Mouse (Mus musculus) midbrain, postnatal 0 days (tissue): ENCODE measurements around the gene Kcnq1. TPM values are rescaled to one million over a fixed set of nuclear protein-coding genes. Genes with fewer than 3 reads are reported as not detected.

Experiments
- ATAC-seq: fragments of 200-750 bp; cut with Nextera tagmentation; 2 replicates; pipeline ENCODE4 v1.8.0; 2017; ENCODE audit warnings: moderate number of reproducible peaks, mild to moderate bottlenecking, moderate TSS enrichment, moderate library complexity; ENCODE audit not compliant: low FRiP score
- DNase-seq: peaks from one replicate; pipeline ENCODE4 v3.0.0-alpha.2; 2015; ENCODE audit warnings: low spot score
- H3K27ac ChIP-seq: fragments of 300-500 bp; sonication (generic); 2 replicates; pipeline ENCODE4 v1.5.1; 2014; ENCODE audit warnings: low read depth, mild to moderate bottlenecking, low read length, mixed read lengths
- H3K27me3 ChIP-seq: fragments of 300-500 bp; sonication (generic); 2 replicates; pipeline ENCODE4 v1.6.1; 2014; ENCODE audit warnings: low read length, control low read depth, mixed read lengths; ENCODE audit not compliant: insufficient read depth
- H3K36me3 ChIP-seq: fragments of 300-500 bp; sonication (generic); 2 replicates; pipeline ENCODE4 v1.6.1; 2014; ENCODE audit warnings: low read length, control low read depth, mixed read lengths; ENCODE audit not compliant: insufficient read depth
- H3K4me1 ChIP-seq: fragments of 300-500 bp; sonication (generic); 2 replicates; pipeline ENCODE4 v1.6.1; 2014; ENCODE audit warnings: mild to moderate bottlenecking, control low read depth, antibody characterized with exemption, low read length, mixed read lengths; ENCODE audit not compliant: insufficient read depth
- H3K4me2 ChIP-seq: fragments of 300-500 bp; sonication (generic); 2 replicates; pipeline ENCODE4 v1.6.1; 2014; ENCODE audit warnings: low read depth, mild to moderate bottlenecking, low read length, mixed read lengths; ENCODE audit not compliant: poor library complexity, severe bottlenecking
- H3K4me3 ChIP-seq: fragments of 300-500 bp; sonication (generic); 2 replicates; pipeline ENCODE4 v1.5.1; 2014; ENCODE audit warnings: low read depth, mild to moderate bottlenecking, low read length, moderate library complexity
- H3K9ac ChIP-seq: fragments of 300-500 bp; sonication (generic); replicated peaks from 2 replicates; pipeline ENCODE4 v1.6.1; 2014; ENCODE audit warnings: mild to moderate bottlenecking, low read length, moderate library complexity, mixed read lengths; ENCODE audit not compliant: poor library complexity, severe bottlenecking
- H3K9me3 ChIP-seq: fragments of 300-500 bp; sonication (generic); 2 replicates; pipeline ENCODE4 v1.6.1; 2016; ENCODE audit warnings: low read length, control low read depth
- CTCF ChIP-seq: IDR thresholded peaks from 2 replicates; pipeline ENCODE4 v1.5.1; 2016; ENCODE audit warnings: antibody characterized with exemption, mild to moderate bottlenecking
- WGBS: fragments of 180-500 bp; shearing (Covaris S2); extraction: QIAGEN DNeasy Blood & Tissue Kit; methylation state at CpG from one replicate; pipeline ENCODE4 v1.1.7; 2014; 5-methylcytosine and 5-hydroxymethylcytosine counted together
- polyA plus RNA-seq: library from polyadenylated mRNA; unstranded; fragments of >200 nt; fragmentation: Nextera tagmentation; extraction: Ambion mirVana; gene quantifications from 2 replicates; pipeline ENCODE4 v1.2.1, GENCODE M21; 2015
- total RNA-seq: library from RNA; depleted of rRNA; stranded (reverse); fragments of >200 nt; gene quantifications from 2 replicates; pipeline ENCODE4 v1.2.3, GENCODE M21; 2014

Kcnq1 gene
- total and polyA plus RNA-seq, 2 experiments from 2014 or later: 0.44 to 1.2 TPM

DNA sequence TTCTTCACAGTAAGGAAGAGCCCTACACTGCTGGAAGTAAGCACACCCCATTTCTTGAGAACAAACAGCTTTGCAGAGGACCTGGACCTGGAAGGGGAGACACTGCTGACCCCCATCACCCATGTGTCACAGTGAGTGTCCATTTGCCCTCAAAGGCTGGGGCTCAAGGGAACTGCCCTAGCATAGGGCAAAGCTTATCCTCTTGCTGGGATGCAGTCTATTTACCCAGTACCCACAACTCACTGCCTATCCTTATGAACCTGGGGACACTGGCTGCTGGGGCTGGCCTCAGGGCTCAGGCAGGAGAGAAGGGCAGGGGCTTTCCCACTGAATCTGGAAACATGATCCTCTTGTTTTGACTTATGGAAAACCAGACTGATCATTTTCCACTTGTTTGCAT lies 155.1 kb downstream of the Kcnq1 start:
- H3K27ac ChIP-seq: no peak overlapping the region
- no peak for TF ChIP-seq CTCF
- no peaks in the 10 kb centered on the region for H3K27me3 ChIP-seq
- no peaks in the 10 kb centered on the region for H3K9me3 ChIP-seq
- H3K4me1 ChIP-seq: no peaks in the 10 kb centered on the region
- H3K4me2 ChIP-seq: no peak overlapping the region
- no peaks in the 10 kb centered on the region for H3K36me3 ChIP-seq
- H3K4me3 ChIP-seq: no peak overlapping the region
- H3K9ac ChIP-seq: no peak overlapping the region
- ATAC-seq (no peak), DNase-seq (no peak)

GRCm38 (mm10) chr7:143263557-143263956 lies 157.4 kb downstream of the Kcnq1 start:
- no peak for TF ChIP-seq CTCF
- no peaks in the 10 kb centered on the region for H3K27me3 ChIP-seq
- DNase-seq (no peak), ATAC-seq (no peak)
- no peak overlapping the region for H3K27ac ChIP-seq
- H3K9me3 ChIP-seq: no peaks in the 10 kb centered on the region
- no peaks in the 10 kb centered on the region for H3K4me1 ChIP-seq
- H3K4me3 ChIP-seq: no peak overlapping the region
- no peaks in the 10 kb centered on the region for H3K36me3 ChIP-seq
- 81% methylated on average over 3 of the region's 3 CpGs for WGBS
- no peak overlapping the region for H3K4me2 ChIP-seq
- H3K9ac ChIP-seq: no peak overlapping the region

- ATAC-seq: no peak
- no peak overlapping the region for H3K27ac ChIP-seq
- no peak overlapping the region for H3K4me3 ChIP-seq
- no peak for TF ChIP-seq CTCF
- no peaks in the 10 kb centered on the region for H3K9me3 ChIP-seq
- WGBS: 86% methylated on average over 4 of the region's 4 CpGs
- no peak overlapping the region for H3K9ac ChIP-seq
- no peaks in the 10 kb centered on the region for H3K36me3 ChIP-seq
- no peaks in the 10 kb centered on the region for H3K4me1 ChIP-seq
- H3K27me3 ChIP-seq: no peaks in the 10 kb centered on the region
- no peak for DNase-seq
- no peak overlapping the region for H3K4me2 ChIP-seq
These were observed 157.8 kb downstream of the Kcnq1 start for GRCm38 (mm10) chr7:143263966-143264365.

- no peak for TF ChIP-seq CTCF
- Histone ChIP-seq H3K27me3 (no peaks in the 10 kb centered on the region), H3K4me3 (no peak overlapping the region), H3K4me1 (no peaks in the 10 kb centered on the region), H3K9ac (no peak overlapping the region), H3K27ac (no peak overlapping the region), H3K36me3 (no peaks in the 10 kb centered on the region), H3K4me2 (no peak overlapping the region), H3K9me3 (no peaks in the 10 kb centered on the region)
- ATAC-seq (no peak), DNase-seq (no peak)
- 80% methylated on average over 11 of the region's 11 CpGs for WGBS
These were observed 159.2 kb downstream of the Kcnq1 start for GRCm38 (mm10) chr7:143265386-143265785.

DNA sequence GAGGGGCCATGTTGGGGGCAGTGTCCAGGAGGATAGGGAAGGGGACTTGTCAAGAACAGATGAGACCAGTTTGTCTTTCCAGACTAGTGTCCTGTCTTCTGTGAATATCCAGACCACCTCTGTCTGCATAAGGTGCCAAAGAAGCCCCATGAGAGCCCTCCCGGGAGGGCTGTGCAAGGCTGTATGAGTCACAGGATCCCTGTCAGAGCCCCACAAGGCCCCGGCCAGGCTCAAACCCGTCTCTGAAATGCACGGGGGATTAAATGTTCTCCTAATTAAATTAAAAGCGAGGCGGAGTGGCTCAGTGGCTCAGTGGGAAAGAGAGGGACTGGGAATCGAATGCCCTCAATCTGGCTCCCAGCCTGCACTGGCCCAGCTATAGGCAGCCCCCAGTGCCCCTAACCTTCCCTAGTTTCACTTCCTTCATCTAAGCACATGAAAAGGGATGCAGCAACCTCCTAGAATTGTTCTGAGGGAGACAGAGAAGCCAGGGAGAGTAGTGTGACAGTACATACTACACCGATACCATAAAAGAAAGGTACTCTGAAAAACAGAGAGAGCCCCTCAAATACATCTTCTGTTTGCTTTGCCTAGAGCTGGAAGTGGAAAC lies 159.8 kb downstream of the Kcnq1 start:
- DNase-seq (no peak), ATAC-seq (no peak)
- Histone ChIP-seq H3K4me3 (no peak overlapping the region), H3K4me1 (no peaks in the 10 kb centered on the region), H3K4me2 (no peak overlapping the region), H3K27ac (no peak overlapping the region), H3K36me3 (no peaks in the 10 kb centered on the region), H3K27me3 (no peaks in the 10 kb centered on the region), H3K9me3 (no peaks in the 10 kb centered on the region), H3K9ac (no peak overlapping the region)
- no peak for TF ChIP-seq CTCF
- WGBS: 41% methylated on average over 8 of the region's 8 CpGs

DNA sequence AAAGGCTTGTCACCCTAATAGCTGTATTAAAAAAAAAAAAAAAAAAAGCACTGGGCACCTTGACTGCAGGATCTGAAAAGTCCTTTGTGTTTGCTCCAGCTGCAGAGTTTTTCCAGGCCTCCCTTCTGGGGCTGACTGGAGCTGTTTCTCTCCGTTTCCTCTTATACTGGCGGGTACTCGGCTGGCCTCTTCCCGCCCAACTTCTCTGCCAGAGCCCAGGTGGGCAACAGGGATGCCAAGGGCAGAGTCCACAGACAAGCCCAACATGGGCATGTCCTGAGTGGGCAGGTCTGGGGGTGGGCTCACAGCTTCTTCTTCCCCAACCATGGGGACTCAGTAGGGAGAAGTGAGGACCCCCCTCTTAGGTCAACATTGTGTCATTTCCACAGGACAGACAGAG lies 167.6 kb downstream of the Kcnq1 start:
- Histone ChIP-seq H3K27ac (no peak overlapping the region), H3K4me1 (peaks cover 3% of the 10 kb centered on the region; the same call in 1 of the 2 replicates), H3K27me3 (no peaks in the 10 kb centered on the region), H3K4me2 (no peak overlapping the region), H3K9me3 (no peaks in the 10 kb centered on the region), H3K9ac (no peak overlapping the region), H3K4me3 (no peak overlapping the region), H3K36me3 (no peaks in the 10 kb centered on the region)
- no peak for ATAC-seq
- 74% methylated on average over 4 of the region's 4 CpGs for WGBS
- TF ChIP-seq CTCF: no peak
- no peak for DNase-seq
